Mouse (Mus musculus) cortical plate, adult 2 months (tissue): ENCODE results near the gene Srcin1.

Experiments used
- CTCF ChIP-seq: fragments of 200-500 bp; IDR thresholded peaks from 2 replicates; pipeline ENCODE4 v1.5.1; 2011; ENCODE audit warnings: mild to moderate bottlenecking, control low read depth, low read length; ENCODE audit not compliant: insufficient read depth; ENCODE audit errors: extremely low read depth
- POLR2A ChIP-seq: fragments of 200-500 bp; IDR thresholded peaks from 2 replicates; pipeline ENCODE4 v1.6.1; 2011; ENCODE audit warnings: mild to moderate bottlenecking, low read length, control low read depth; ENCODE audit not compliant: insufficient read depth; ENCODE audit errors: extremely low read depth

- TF ChIP-seq CTCF (no peak), POLR2A (no peak)
Observed at GRCm38 (mm10) chr11:97576136-97576906, at the start of gene Srcin1.
